Mouse (Mus musculus): ENCODE measurements at regions not wholly inside any gene's neighbourhood (a gene's known extent, or its start where the extent isn't known, plus 50 kb on each side); places are given as distances from the start of the nearest gene placed in this dataset.

DNA sequence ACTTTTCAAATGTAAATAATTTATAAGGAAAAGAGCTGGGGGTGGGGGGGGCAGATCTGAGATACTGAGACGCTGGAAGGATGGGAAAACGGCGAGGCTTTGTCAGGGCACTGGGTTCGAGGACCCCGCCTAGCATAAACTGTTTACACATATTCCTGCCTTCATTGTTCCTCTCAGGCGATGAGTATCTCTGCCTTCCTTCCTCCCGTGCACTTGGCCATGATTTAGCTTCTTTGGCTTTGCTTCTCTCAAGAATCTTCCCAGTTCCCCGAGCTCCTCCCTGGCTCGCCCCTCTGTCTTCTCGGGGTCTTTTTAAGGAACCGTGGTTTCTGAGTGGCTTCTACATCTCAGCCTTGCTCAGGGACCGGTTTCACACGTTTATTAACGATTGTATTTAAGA lies 127.3 kb upstream of the Zeb2 start:
- Histone ChIP-seq H3K4me2 (ENCODE audit: low read depth) (no peak overlapping the region), H3K36me3 (ENCODE audit: insufficient read depth) (no peaks in the 10 kb centered on the region), H3K4me1 (ENCODE audit: insufficient read depth) (peaks cover 4% of the 10 kb centered on the region; the same call in 1 of the 2 replicates), H3K27me3 (ENCODE audit: insufficient read depth, low read length) (no peaks in the 10 kb centered on the region), H3K4me3 (ENCODE audit: low read depth, low read length) (no peak overlapping the region), H3K27ac (ENCODE audit: low read depth, low read length) (no peak overlapping the region), H3K9me3 (ENCODE audit: low read length) (no peaks in the 10 kb centered on the region), H3K9ac (no peak overlapping the region)
- 85% methylated on average over 14 of the region's 14 CpGs for WGBS
- ATAC-seq (no peak), DNase-seq (no peak)
- TF ChIP-seq CTCF (IDR thresholded peaks at IDR 0.05; ENCODE audit: low read depth): no peak

DNA sequence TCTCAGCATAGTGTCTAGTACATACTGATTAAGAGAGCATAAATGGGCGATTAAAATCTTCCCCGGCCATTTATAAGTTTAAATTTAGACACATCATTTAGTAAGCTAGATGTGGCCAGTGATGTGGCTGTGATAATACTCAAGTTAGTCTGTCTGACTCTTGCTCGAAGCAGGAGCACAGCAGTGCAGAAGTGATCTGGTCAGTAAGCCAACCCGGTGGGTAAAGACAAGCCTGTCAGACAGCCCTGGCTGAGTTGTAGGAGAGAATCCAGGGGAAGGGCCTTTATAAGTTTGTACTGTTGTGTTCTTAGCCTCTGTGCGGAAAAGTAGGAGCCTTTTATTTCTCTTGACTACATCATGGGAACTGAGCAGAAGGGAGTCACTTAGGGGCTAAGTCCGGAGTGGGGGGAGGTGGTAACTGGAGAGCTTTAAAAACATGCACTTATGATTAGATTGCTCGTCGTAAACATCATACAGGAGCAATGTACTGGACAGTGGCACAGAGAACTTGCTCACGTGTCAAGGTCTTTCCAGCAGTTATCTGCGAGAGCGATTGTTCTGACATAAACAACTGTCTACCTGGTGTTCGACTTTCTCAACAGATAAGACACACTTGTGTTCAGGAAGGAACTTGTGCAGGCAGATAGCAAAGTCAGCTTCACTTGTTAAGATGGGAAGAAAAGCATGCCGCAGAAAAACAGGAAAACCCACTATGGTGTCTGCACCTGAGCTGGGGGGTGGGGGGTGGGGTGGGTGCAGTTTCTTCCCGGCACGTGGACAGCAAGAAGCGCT lies 122.5 kb upstream of the Zeb2 start:
- no peak for DNase-seq
- TF ChIP-seq CTCF (IDR thresholded peaks at IDR 0.05; ENCODE audit: low read depth): no peak
- WGBS: 86% methylated on average over 16 of the region's 16 CpGs

DNA sequence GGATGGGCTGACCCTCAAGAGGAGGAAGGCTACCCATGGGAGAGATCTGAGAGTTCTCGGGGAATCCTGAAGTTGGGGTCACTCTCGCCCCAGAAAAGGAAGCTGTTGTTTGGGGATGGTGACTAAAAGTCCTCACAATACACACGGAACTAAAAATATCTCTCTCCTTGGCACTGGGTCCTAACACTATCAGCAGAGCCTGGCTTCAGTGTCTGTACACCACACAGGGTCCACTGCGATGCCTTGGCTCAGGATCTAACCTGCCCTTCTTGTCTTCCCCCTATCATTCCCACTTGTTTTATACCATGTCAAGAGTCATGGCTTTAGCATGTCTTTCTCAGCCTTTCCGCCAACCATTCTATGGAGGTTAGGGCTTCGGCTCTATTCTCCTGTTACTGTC lies 121.8 kb upstream of the Zeb2 start:
- 89% methylated on average over 6 of the region's 6 CpGs for WGBS
- DNase-seq (no peak), ATAC-seq (no peak)

More for the DNA sequence above, 122.5 kb upstream of the Zeb2 start:
- H3K27ac ChIP-seq (ENCODE audit: low read depth, low read length): no peak overlapping the region
- no peaks in the 10 kb centered on the region for H3K4me1 ChIP-seq (ENCODE audit: insufficient read depth)
- no peak for ATAC-seq
- no peaks in the 10 kb centered on the region for H3K36me3 ChIP-seq (ENCODE audit: insufficient read depth)
- no peaks in the 10 kb centered on the region for H3K27me3 ChIP-seq (ENCODE audit: insufficient read depth, low read length)
- no peak overlapping the region for H3K9ac ChIP-seq
- H3K9me3 ChIP-seq (ENCODE audit: low read length): no peaks in the 10 kb centered on the region
- no peak overlapping the region for H3K4me2 ChIP-seq (ENCODE audit: low read depth)
- no peak overlapping the region for H3K4me3 ChIP-seq (ENCODE audit: low read depth, low read length)

DNA sequence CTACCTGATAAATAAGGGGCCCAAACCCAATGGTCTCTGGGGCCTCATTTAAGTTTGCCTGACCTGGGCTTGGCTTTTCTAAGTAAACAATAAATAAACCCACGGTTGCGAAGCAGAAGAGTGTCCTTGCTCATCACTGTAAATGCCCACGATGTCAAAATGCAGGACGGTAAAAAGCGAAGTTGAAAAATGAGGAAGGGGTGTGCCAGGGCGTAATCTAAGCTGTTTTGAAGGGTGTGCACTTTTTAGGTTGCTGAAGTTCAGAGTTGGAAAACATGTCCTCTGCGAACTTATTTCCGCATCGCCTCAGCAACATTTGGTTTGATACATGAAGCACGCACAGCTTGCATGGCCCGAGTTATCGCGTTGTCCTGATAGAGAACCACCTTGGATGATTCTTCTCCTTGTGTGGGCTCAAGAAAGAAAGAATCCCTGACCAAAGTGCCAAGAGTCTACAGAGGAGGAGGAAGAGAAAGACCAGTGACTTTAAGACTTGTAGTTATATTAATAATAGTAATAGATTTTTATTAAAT lies 119.0 kb upstream of the Zeb2 start:
- no peak for ATAC-seq
- H3K27ac ChIP-seq (ENCODE audit: low read depth, low read length): no peak overlapping the region
- TF ChIP-seq CTCF (IDR thresholded peaks at IDR 0.05; ENCODE audit: low read depth): no peak
- no peak for DNase-seq
- H3K9ac ChIP-seq: no peak overlapping the region
- no peak overlapping the region for H3K4me3 ChIP-seq (ENCODE audit: low read depth, low read length)
- H3K27me3 ChIP-seq (ENCODE audit: insufficient read depth, low read length): no peaks in the 10 kb centered on the region
- no peaks in the 10 kb centered on the region for H3K9me3 ChIP-seq (ENCODE audit: low read length)
- no peak overlapping the region for H3K4me2 ChIP-seq (ENCODE audit: low read depth)
- no peaks in the 10 kb centered on the region for H3K36me3 ChIP-seq (ENCODE audit: insufficient read depth)
- WGBS: 96% methylated on average over 13 of the region's 13 CpGs
- no peaks in the 10 kb centered on the region for H3K4me1 ChIP-seq (ENCODE audit: insufficient read depth)

More for the DNA sequence above, 121.8 kb upstream of the Zeb2 start:
- TF ChIP-seq CTCF (IDR thresholded peaks at IDR 0.05; ENCODE audit: low read depth): no peak
- H3K4me1 ChIP-seq (ENCODE audit: insufficient read depth): no peaks in the 10 kb centered on the region
- no peak overlapping the region for H3K4me3 ChIP-seq (ENCODE audit: low read depth, low read length)
- H3K27me3 ChIP-seq (ENCODE audit: insufficient read depth, low read length): no peaks in the 10 kb centered on the region
- H3K4me2 ChIP-seq (ENCODE audit: low read depth): no peak overlapping the region
- H3K36me3 ChIP-seq (ENCODE audit: insufficient read depth): no peaks in the 10 kb centered on the region
- no peak overlapping the region for H3K27ac ChIP-seq (ENCODE audit: low read depth, low read length)
- no peaks in the 10 kb centered on the region for H3K9me3 ChIP-seq (ENCODE audit: low read length)
- no peak overlapping the region for H3K9ac ChIP-seq

DNA sequence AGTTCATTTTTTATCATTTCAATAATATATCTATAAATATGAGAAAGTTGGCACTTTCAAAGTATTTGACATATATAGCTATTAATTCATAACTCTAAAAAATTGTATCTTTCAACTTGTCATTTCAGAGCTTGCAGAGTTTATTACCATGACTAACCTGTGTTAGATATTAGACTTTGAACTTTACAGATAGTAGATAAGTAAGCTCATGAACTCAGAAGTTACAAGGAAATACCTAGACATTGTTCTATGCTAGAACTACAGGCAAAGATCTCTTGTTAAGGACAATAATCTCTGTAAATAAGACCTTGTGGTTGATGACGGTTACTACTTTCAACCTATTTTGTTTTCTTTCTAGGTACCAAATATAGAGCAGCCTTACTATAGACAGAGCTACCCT lies 117.0 kb upstream of the Zeb2 start:
- no peak overlapping the region for H3K4me3 ChIP-seq (ENCODE audit: low read depth, low read length)
- H3K4me1 ChIP-seq (ENCODE audit: insufficient read depth): no peaks in the 10 kb centered on the region
- no peaks in the 10 kb centered on the region for H3K27me3 ChIP-seq (ENCODE audit: insufficient read depth, low read length)
- no peak overlapping the region for H3K27ac ChIP-seq (ENCODE audit: low read depth, low read length)
- H3K9ac ChIP-seq: no peak overlapping the region
- no peak for TF ChIP-seq CTCF (IDR thresholded peaks at IDR 0.05; ENCODE audit: low read depth)
- 93% methylated on average over 1 of the region's 1 CpGs for WGBS
- DNase-seq: no peak
- no peak for ATAC-seq
- H3K36me3 ChIP-seq (ENCODE audit: insufficient read depth): no peaks in the 10 kb centered on the region
- H3K9me3 ChIP-seq (ENCODE audit: low read length): no peaks in the 10 kb centered on the region
- H3K4me2 ChIP-seq (ENCODE audit: low read depth): no peak overlapping the region

DNA sequence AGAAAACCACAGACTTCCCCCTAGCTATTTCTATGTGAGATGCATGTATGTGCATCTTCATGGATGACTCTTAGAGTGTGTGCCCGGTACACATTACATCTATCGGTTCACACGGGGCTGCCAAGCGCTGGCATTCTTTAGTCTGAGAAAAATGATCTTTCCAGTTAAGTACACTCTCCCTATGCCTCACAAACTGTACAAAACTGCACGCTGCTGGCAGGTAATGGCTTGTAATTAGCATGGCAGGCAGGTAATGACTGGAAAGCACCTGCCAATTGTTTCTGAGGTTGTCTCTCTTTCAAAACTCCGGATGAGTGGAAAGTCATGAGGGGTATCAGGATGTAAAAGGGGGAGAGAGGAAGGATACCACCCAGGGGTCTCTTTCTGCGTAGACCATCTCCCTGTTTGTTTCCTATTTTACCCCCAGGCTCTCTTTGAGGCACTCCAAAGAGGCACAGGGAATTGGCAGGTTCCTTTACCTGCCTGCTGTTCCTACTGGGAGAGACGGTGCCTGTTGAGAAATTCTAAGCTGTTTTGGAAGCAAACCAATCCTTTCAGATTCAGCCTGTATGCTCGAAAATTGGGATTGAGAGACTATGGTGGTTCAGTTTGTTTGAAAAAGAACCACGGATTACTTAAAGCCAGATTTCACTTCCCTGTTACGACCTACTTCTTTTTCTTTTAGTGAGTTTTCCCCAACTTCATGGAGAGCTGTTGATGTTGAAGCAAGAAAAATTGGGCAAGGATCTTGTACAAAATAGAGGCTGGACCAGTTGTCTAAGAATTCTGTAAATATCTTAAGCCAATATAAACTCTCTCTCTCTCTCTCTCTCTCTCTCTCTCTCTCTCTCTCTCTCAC lies 113.4 kb upstream of the Zeb2 start:
- Histone ChIP-seq H3K4me1 (ENCODE audit: insufficient read depth) (peaks cover 4% of the 10 kb centered on the region), H3K36me3 (ENCODE audit: insufficient read depth) (no peaks in the 10 kb centered on the region), H3K9ac (no peak overlapping the region), H3K9me3 (ENCODE audit: low read length) (no peaks in the 10 kb centered on the region), H3K27ac (ENCODE audit: low read depth, low read length) (no peak overlapping the region), H3K27me3 (ENCODE audit: insufficient read depth, low read length) (no peaks in the 10 kb centered on the region), H3K4me2 (ENCODE audit: low read depth) (no peak overlapping the region), H3K4me3 (ENCODE audit: low read depth, low read length) (no peak overlapping the region)
- no peak for TF ChIP-seq CTCF (IDR thresholded peaks at IDR 0.05; ENCODE audit: low read depth)
- no peak for ATAC-seq
- 57% methylated on average over 11 of the region's 11 CpGs for WGBS
- peak; percentile 2 for DNase-seq

DNA sequence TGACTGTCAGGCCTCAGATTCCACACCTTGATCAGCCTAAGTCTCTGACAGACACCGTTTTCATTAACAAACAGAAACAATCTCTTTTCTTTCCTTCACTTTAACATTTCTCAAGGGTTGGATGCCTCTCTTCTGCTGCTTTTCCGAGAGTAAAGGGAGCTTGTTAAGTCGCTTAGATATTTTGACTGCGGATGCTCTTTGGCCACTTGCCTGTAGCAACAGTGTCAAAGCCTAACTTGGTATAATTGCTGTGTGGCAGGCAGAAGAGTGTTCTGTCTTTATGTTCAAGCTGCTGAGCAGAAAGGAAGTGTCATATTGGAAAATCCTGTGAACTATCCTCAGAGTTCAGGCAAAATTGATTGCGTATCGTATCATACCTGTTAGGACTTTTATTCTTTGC lies 112.3 kb upstream of the Zeb2 start:
- TF ChIP-seq CTCF (IDR thresholded peaks at IDR 0.05; ENCODE audit: low read depth): no peak
- no peak for ATAC-seq
- H3K27me3 ChIP-seq (ENCODE audit: insufficient read depth, low read length): no peaks in the 10 kb centered on the region
- 43% methylated on average over 6 of the region's 6 CpGs for WGBS
- H3K9me3 ChIP-seq (ENCODE audit: low read length): no peaks in the 10 kb centered on the region
- no peak overlapping the region for H3K4me2 ChIP-seq (ENCODE audit: low read depth)
- H3K27ac ChIP-seq (ENCODE audit: low read depth, low read length): no peak overlapping the region
- H3K4me1 ChIP-seq (ENCODE audit: insufficient read depth): peaks cover 4% of the 10 kb centered on the region
- no peak for DNase-seq
- H3K4me3 ChIP-seq (ENCODE audit: low read depth, low read length): no peak overlapping the region
- H3K9ac ChIP-seq: no peak overlapping the region
- H3K36me3 ChIP-seq (ENCODE audit: insufficient read depth): no peaks in the 10 kb centered on the region

Data from forebrain, postnatal 0 days (tissue).